In the genomic region with DNA sequence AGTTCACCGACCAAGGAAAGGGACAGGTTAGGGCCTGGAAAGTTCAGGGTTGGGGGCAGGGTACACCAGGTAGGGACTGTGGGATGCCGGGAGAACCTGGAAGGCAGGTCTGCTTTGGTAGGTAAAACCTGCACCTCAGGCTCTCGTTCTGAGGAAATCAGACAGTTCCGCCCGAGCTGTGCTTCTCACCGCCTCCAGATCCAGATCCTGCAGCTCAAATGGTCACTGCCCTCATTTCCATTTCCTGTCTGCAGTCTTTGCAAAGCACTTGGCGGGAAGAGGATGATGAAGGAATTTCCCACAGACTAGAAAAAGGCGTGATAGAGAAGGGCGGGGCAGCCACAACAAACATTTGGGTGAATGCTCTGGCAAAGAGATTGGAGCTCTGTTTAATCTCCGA, we compare ENCODE assay signal across 22 mouse cellular contexts. TPM values are rescaled to one million over a fixed set of nuclear protein-coding genes. Genes with fewer than 3 reads are reported as not detected.
DNase-seq lines count a peak whose midpoint lies in the region; TF ChIP-seq lines count a peak whose summit lies in the region.
"Had no signal": no experiment of that assay in that cellular context is flagged by ENCODE, and none has a peak within 500 bp of the region (broad histone marks: within the 10 kb centered on the region; RNA-seq: fewer than 3 reads in every experiment).

No protein-coding gene starts in this region.

- no peaks in the 10 kb centered on the region for H3K4me1 ChIP-seq in testis, adult 2 months (ENCODE audit: control insufficient read depth, insufficient read depth, low read length)
- H3K4me1 ChIP-seq: forebrain, embryonic 10.5 days; forebrain, embryonic 13.5 days; heart, embryonic 13.5 days had no signal

- H3K4me3 ChIP-seq in testis, adult 2 months (ENCODE audit: control insufficient read depth, low read depth, low read length): peak overlapping the region; percentile 13
- H3K4me3 ChIP-seq: forebrain, embryonic 10.5 days; forebrain, embryonic 13.5 days; heart, embryonic 13.5 days had no signal

- TF ChIP-seq CTCF in testis, adult 2 months (IDR thresholded peaks at IDR 0.05; ENCODE audit: control insufficient read depth, insufficient read depth, insufficient replicate concordance, low read depth, low read length): no peak

- no peaks in the 10 kb centered on the region for H3K27me3 ChIP-seq in testis, adult 2 months (ENCODE audit: control insufficient read depth, insufficient read depth, low read length)
- H3K27me3 ChIP-seq: forebrain, embryonic 13.5 days; heart, embryonic 13.5 days; Patski had no signal

- no peak for DNase-seq in testis, postnatal 14 days (ENCODE audit: low spot score)
- peak; percentile 90 for DNase-seq in ES-CJ7 (ENCODE audit: low read depth, low spot score)
- peak; percentile 90 for DNase-seq in ZHBTc4 (ENCODE audit: low read depth, low spot score)
- DNase-seq in right cerebral cortex, postnatal 25 days: no peak
- no peak for DNase-seq in B cell, adult 2 months
- DNase-seq: adrenal gland, adult 8-10 months; adrenal gland, postnatal 25 days; cerebellum, adult 11-12 months; cerebellum, adult 9-10 months; cerebellum, postnatal 14 days; gastrocnemius, postnatal 14 days; heart, adult 11 months; heart, postnatal 14 days; heart, postnatal 4 days had no signal

- H3K27ac ChIP-seq in testis, adult 2 months (ENCODE audit: control insufficient read depth, insufficient read depth, low read depth, low read length): no peak overlapping the region
- H3K27ac ChIP-seq: forebrain, embryonic 10.5 days; forebrain, embryonic 13.5 days; heart, embryonic 13.5 days; hindbrain, embryonic 14.5 days; hindbrain, postnatal 0 days had no signal

- H3K36me3 ChIP-seq in testis, adult 2 months (ENCODE audit: control insufficient read depth, insufficient read depth, low read length): no peaks in the 10 kb centered on the region
- H3K36me3 ChIP-seq: forebrain, embryonic 10.5 days; G1E; heart, embryonic 13.5 days had no signal

- no peak for TF ChIP-seq POLR2A in testis, adult 2 months (IDR thresholded peaks at IDR 0.05; ENCODE audit: control insufficient read depth, low read depth, low read length)

RNA-seq across cellular contexts. Expression of a gene that starts 13.2 kb away (rescaled TPM):
- polyA plus RNA-seq in testis, adult 2 months (2012; rRNA removed): 22.1 and 26.3 TPM in 2 replicates

RNA-seq across cellular contexts. Expression of a gene that starts 14.8 kb away (rescaled TPM):
- 5.5 and 5.8 TPM in 2 replicates for polyA plus RNA-seq in testis, adult 2 months (2012; rRNA removed)

RNA-seq across cellular contexts. Expression of a gene that starts 33.2 kb away (rescaled TPM):
- polyA plus RNA-seq in testis, adult 2 months (2012; rRNA removed): 0.72 and 0.89 TPM in 2 replicates
- polyA plus RNA-seq: G1E had no signal

Comparison
In these comparisons a context has a peak if more than half of its experiments do, and no peak if none do; other contexts are left out.
1. DNase-seq: peak in ES-CJ7 (single experiment) and ZHBTc4 (single experiment); none in testis, postnatal 14 days (single experiment), right cerebral cortex, postnatal 25 days (single experiment) and B cell, adult 2 months (0 of 2).